Mouse (Mus musculus): ENCODE data around the gene Utrn. TPM values are rescaled to one million over a fixed set of nuclear protein-coding genes. Genes with fewer than 3 reads are reported as not detected.

Utrn gene
- polyA plus RNA-seq, 1 experiment = 104 TPM

GRCm38 (mm10) chr10:12586825-12587224 lies 282.3 kb downstream of the Utrn start:
- TF ChIP-seq CTCF (IDR thresholded peaks at IDR 0.05; ENCODE audit: borderline replicate concordance, insufficient read depth, low read length) (no peak), POLR2A (IDR thresholded peaks at IDR 0.05; ENCODE audit: low read depth, low read length) (no peak)
- Histone ChIP-seq H3K4me3 (ENCODE audit: insufficient read depth, low read length) (no peak overlapping the region), H3K27ac (ENCODE audit: insufficient read depth, low read length) (no peak overlapping the region), H3K4me1 (ENCODE audit: control insufficient read depth, insufficient read depth, low read length) (no peaks in the 10 kb centered on the region)

DNA sequence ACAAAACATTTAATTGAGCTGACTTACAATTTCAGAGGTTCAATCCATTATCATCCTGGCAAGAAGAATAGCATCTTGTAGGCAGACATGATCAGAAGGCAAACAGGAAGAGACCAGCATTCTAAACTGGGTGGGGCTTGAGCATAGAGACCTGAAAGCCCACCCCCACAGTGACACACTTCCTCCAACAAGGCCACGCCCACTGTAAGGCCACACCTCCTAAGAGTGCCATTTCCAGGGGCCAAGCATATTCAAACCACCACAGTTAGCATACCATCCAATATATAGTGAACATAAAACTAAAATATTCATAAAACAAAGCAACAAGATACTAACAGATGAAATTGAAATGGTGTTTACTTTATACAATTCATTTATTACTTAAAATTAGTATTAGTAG lies 283.0 kb downstream of the Utrn start:
- H3K4me3 ChIP-seq (ENCODE audit: insufficient read depth, low read length) = no peak overlapping the region
- no peak overlapping the region for H3K27ac ChIP-seq (ENCODE audit: insufficient read depth, low read length)
- TF ChIP-seq POLR2A (IDR thresholded peaks at IDR 0.05; ENCODE audit: low read depth, low read length) = no peak
- no peak for TF ChIP-seq CTCF (IDR thresholded peaks at IDR 0.05; ENCODE audit: borderline replicate concordance, insufficient read depth, low read length)

DNA sequence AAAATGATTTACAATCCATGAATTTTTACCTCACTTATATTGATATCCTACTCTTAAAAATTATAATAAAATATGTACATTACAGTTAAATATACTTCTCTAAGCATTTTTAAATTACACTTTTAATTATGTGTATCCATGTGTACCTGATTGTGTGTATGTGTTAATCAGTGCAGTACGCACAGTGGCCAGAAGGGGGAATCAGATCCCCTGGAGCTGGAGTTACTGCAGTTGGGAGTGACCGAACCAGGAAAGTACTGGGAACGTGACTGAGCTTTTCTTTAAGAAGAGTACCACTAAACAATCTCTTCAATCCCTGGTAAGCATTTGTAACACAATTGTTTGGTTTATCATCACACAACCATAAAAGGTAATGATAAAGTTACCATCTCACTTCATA lies 285.7 kb downstream of the Utrn start:
- Histone ChIP-seq H3K4me1 (ENCODE audit: control insufficient read depth, insufficient read depth, low read length) (peaks cover 5% of the 10 kb centered on the region; the same call in 1 of the 2 replicates), H3K27ac (ENCODE audit: insufficient read depth, low read length) (no peak overlapping the region), H3K4me3 (ENCODE audit: insufficient read depth, low read length) (no peak overlapping the region)
- no peak for TF ChIP-seq POLR2A (IDR thresholded peaks at IDR 0.05; ENCODE audit: low read depth, low read length)
- TF ChIP-seq CTCF (IDR thresholded peaks at IDR 0.05; ENCODE audit: borderline replicate concordance, insufficient read depth, low read length) = no peak

More for the DNA sequence above, 283.0 kb downstream of the Utrn start:
- no peaks in the 10 kb centered on the region for H3K4me1 ChIP-seq (ENCODE audit: control insufficient read depth, insufficient read depth, low read length)

GRCm38 (mm10) chr10:12579048-12579447 lies 290.1 kb downstream of the Utrn start:
- TF ChIP-seq CTCF (IDR thresholded peaks at IDR 0.05; ENCODE audit: borderline replicate concordance, insufficient read depth, low read length) = no peak
- no peak for TF ChIP-seq POLR2A (IDR thresholded peaks at IDR 0.05; ENCODE audit: low read depth, low read length)
- Histone ChIP-seq H3K4me1 (ENCODE audit: control insufficient read depth, insufficient read depth, low read length) (peaks cover 10% of the 10 kb centered on the region; the same call in 1 of the 2 replicates), H3K4me3 (ENCODE audit: insufficient read depth, low read length) (no peak overlapping the region), H3K27ac (ENCODE audit: insufficient read depth, low read length) (no peak overlapping the region)

DNA sequence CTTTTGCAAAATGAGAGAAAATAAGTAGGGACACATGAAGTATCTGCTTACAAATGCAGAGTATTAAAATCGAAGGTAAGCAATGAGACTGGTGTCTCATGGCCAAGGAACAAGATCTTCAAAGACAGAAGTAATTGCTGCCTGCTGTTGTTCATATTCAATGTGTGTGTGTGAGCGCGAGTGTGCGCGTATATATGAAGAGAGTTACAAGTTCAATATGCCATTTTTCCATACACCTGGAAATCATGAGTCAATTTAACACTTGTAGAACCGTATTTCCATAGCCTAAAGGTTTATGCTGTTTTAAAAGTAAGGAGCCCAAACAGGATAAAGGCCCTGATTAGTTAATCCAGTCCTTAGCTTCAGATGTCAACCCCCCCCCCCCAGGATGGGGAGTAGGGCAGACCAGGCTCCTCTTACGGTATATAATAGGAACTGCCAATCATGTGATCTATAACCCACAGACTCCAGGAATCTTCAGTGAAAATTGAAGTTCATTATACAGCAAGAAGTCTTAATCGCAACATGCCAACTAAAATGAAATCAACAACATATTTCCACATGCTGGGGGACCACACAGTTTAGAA lies 293.2 kb downstream of the Utrn start:
- TF ChIP-seq CTCF (IDR thresholded peaks at IDR 0.05; ENCODE audit: borderline replicate concordance, insufficient read depth, low read length) (no peak), POLR2A (IDR thresholded peaks at IDR 0.05; ENCODE audit: low read depth, low read length) (no peak)
- Histone ChIP-seq H3K4me1 (ENCODE audit: control insufficient read depth, insufficient read depth, low read length) (peaks cover 15% of the 10 kb centered on the region; the same call in 1 of the 2 replicates), H3K4me3 (ENCODE audit: insufficient read depth, low read length) (no peak overlapping the region)

DNA sequence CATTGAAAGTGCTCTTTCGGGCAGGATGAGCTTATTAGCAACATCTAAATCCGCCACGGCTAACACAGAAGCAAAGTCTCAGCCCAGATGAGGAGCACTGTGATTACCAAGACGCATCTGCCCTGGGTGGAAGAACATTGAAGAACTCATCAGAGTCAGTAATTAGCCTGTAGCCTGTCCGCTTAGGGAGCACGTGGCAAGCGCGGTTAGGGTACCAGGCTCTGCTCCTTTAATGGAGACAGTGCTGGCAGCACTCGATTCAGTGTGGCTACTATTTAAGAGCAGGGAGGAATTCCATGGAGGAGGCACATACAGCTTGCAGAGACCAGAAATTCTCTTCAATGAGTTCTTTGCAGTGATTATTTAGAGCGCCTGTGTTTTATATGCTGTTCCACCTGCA lies 294.4 kb downstream of the Utrn start:
- H3K4me3 ChIP-seq (ENCODE audit: insufficient read depth, low read length) = no peak overlapping the region
- H3K27ac ChIP-seq (ENCODE audit: insufficient read depth, low read length) = no peak overlapping the region
- TF ChIP-seq POLR2A (IDR thresholded peaks at IDR 0.05; ENCODE audit: low read depth, low read length) (no peak), CTCF (IDR thresholded peaks at IDR 0.05; ENCODE audit: borderline replicate concordance, insufficient read depth, low read length) (no peak)
- H3K4me1 ChIP-seq (ENCODE audit: control insufficient read depth, insufficient read depth, low read length) = peaks cover 15% of the 10 kb centered on the region; the same call in 1 of the 2 replicates

More for the DNA sequence above, 293.2 kb downstream of the Utrn start:
- H3K27ac ChIP-seq (ENCODE audit: insufficient read depth, low read length) = no peak overlapping the region

DNA sequence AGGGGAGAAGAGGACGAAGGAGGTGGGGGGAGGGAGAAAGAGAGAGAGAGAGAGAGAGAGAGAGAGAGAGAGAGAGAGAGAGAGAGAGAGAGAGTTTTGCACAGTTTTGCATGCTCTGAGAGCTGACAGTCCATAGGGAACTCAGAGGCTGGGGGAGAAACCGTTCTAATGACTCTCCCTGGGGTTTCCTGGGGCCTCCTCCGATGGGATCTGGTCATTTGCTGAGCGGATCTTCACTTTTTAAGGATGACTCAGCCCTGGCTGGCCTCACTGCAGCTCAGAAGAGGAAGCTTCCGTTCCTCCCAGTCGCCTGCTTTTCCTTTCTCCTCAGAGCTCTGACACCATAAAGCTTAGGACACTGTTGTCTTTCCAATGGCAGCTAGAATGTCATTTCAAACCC lies 295.6 kb downstream of the Utrn start:
- TF ChIP-seq CTCF (IDR thresholded peaks at IDR 0.05; ENCODE audit: borderline replicate concordance, insufficient read depth, low read length) (no peak), POLR2A (IDR thresholded peaks at IDR 0.05; ENCODE audit: low read depth, low read length) (no peak)
- no peak overlapping the region for H3K27ac ChIP-seq (ENCODE audit: insufficient read depth, low read length)
- peaks cover 12% of the 10 kb centered on the region; the same call in 1 of the 2 replicates for H3K4me1 ChIP-seq (ENCODE audit: control insufficient read depth, insufficient read depth, low read length)
- no peak overlapping the region for H3K4me3 ChIP-seq (ENCODE audit: insufficient read depth, low read length)

- TF ChIP-seq POLR2A (IDR thresholded peaks at IDR 0.05; ENCODE audit: low read depth, low read length) (no peak), CTCF (IDR thresholded peaks at IDR 0.05; ENCODE audit: borderline replicate concordance, insufficient read depth, low read length) (no peak)
- Histone ChIP-seq H3K4me1 (ENCODE audit: control insufficient read depth, insufficient read depth, low read length) (peaks cover 8% of the 10 kb centered on the region; the same call in 1 of the 2 replicates), H3K4me3 (ENCODE audit: insufficient read depth, low read length) (no peak overlapping the region), H3K27ac (ENCODE audit: insufficient read depth, low read length) (no peak overlapping the region)
Observed at GRCm38 (mm10) chr10:12572759-12573158, 296.4 kb downstream of the Utrn start.

DNA sequence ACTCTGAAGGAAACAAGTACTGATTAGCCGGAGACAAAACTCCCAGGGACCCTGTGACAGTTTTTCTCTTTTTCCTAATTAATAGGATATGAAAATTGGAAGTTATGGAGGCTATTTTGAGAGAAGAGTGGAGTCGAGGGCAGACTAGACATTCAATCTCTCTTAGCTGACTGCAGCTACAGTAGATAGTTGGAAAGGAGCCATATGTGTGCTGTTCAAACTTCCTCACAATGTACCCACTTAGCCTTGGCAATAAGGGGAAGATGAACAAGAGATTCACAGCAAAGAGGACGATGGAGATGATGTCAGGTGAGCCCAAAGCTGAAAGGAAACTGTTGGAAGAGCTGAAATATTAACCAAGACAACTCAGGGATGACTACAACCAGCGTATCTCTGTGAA lies 304.7 kb downstream of the Utrn start:
- Histone ChIP-seq H3K4me1 (ENCODE audit: control insufficient read depth, insufficient read depth, low read length) (no peaks in the 10 kb centered on the region; the same call in 1 of the 2 replicates), H3K27ac (ENCODE audit: insufficient read depth, low read length) (no peak overlapping the region), H3K4me3 (ENCODE audit: insufficient read depth, low read length) (no peak overlapping the region)
- TF ChIP-seq POLR2A (IDR thresholded peaks at IDR 0.05; ENCODE audit: low read depth, low read length) = no peak
- TF ChIP-seq CTCF (IDR thresholded peaks at IDR 0.05; ENCODE audit: borderline replicate concordance, insufficient read depth, low read length) = no peak

DNA sequence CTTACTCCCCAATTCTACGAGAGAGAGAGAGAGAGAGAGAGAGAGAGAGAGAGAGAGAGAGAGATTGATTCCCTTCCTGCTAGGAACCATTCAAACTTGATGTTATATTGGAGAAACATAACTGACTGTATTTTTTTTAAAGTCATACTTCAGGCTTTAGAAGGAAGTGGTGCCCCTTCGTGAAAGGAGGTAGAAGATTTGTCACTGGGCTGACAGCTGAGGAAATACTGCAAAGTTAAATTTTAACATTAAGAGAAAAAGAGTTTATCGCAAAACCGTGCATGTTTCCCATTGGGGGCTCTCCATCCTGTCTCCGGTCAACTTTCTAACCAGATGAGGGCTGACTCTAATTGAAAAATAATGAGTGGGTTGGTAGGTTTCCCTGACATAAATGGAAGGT lies 310.4 kb downstream of the Utrn start:
- H3K27ac ChIP-seq (ENCODE audit: insufficient read depth, low read length) = no peak overlapping the region
- H3K4me1 ChIP-seq (ENCODE audit: control insufficient read depth, insufficient read depth, low read length) = no peaks in the 10 kb centered on the region
- no peak for TF ChIP-seq CTCF (IDR thresholded peaks at IDR 0.05; ENCODE audit: borderline replicate concordance, insufficient read depth, low read length)
- H3K4me3 ChIP-seq (ENCODE audit: insufficient read depth, low read length) = no peak overlapping the region
